Mouse (Mus musculus) intestine, embryonic 16.5 days (tissue): ENCODE data around the gene C8a. TPM values are rescaled to one million over a fixed set of nuclear protein-coding genes. Genes with fewer than 3 reads are reported as not detected.

ENCODE experiments used
- ATAC-seq: fragments of 200-750 bp; cut with Nextera tagmentation; 2 replicates; pipeline ENCODE4 v1.8.0; 2017; ENCODE audit warnings: moderate TSS enrichment, moderate library complexity
- H3K27ac ChIP-seq: fragments of 300-500 bp; sonication (generic); 2 replicates; pipeline ENCODE4 v1.5.1; 2014; ENCODE audit warnings: mild to moderate bottlenecking, low read length
- H3K27me3 ChIP-seq: fragments of 300-500 bp; sonication (generic); replicated peaks from 2 replicates; pipeline ENCODE4 v1.6.1; 2014; ENCODE audit warnings: low read length, control low read depth, mixed read lengths; ENCODE audit not compliant: control insufficient read depth, insufficient read depth
- H3K36me3 ChIP-seq: fragments of 300-500 bp; sonication (generic); 2 replicates; pipeline ENCODE4 v1.6.1; 2014; ENCODE audit warnings: low read length, control low read depth; ENCODE audit not compliant: control insufficient read depth, insufficient read depth
- H3K4me1 ChIP-seq: fragments of 300-500 bp; sonication (generic); 2 replicates; pipeline ENCODE4 v1.6.1; 2014; ENCODE audit warnings: low read length, control low read depth, mixed read lengths; ENCODE audit not compliant: control insufficient read depth, insufficient read depth
- H3K4me2 ChIP-seq: fragments of 300-500 bp; sonication (generic); 2 replicates; pipeline ENCODE4 v1.6.1; 2014; ENCODE audit warnings: low read depth, low read length, control low read depth
- H3K4me3 ChIP-seq: fragments of 300-500 bp; sonication (generic); 2 replicates; pipeline ENCODE4 v1.5.1; 2014; ENCODE audit warnings: mild to moderate bottlenecking, low read length
- H3K9ac ChIP-seq: fragments of 300-500 bp; sonication (generic); 2 replicates; pipeline ENCODE4 v1.6.1; 2014; ENCODE audit warnings: low read depth, low read length
- H3K9me3 ChIP-seq: fragments of 300-500 bp; sonication (generic); 2 replicates; pipeline ENCODE4 v1.6.1; 2016; ENCODE audit warnings: low read length, control low read depth; ENCODE audit not compliant: control insufficient read depth
- WGBS: fragments of 180-500 bp; shearing (Covaris S2); extraction: QIAGEN DNeasy Blood & Tissue Kit; methylation state at CpG from one replicate; pipeline ENCODE4 v1.1.7; 2014; 5-methylcytosine and 5-hydroxymethylcytosine counted together
- polyA plus RNA-seq: library from polyadenylated mRNA; unstranded; fragments of >200 nt; fragmentation: Nextera tagmentation; extraction: Ambion mirVana; gene quantifications from 2 replicates; pipeline ENCODE4 v1.2.1, GENCODE M21; 2015

C8a gene
- polyA plus RNA-seq, 1 experiment from 2014 or later, result 0.31 TPM

DNA sequence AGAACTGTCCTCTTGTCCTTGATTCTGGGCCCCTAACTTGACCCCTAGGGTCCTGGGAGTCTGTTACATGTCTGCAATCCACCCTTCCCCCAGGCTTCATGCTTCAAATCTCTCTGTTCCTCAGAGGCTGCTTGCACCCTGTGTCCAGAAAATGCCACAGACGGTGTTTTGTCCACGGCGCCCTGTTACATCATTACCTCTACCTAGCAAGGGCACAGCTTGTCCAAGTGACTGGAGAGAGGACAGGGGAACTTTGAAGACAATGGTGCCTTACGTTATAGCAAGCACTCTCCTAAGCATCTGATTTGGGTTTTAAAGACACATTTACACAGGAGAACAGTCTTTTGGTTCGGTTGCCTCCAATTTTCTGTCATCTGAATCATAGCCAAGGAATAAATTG, 17.4 kb upstream of the C8a start:
- no peak for ATAC-seq
- no peaks in the 10 kb centered on the region for H3K36me3 ChIP-seq

DNA sequence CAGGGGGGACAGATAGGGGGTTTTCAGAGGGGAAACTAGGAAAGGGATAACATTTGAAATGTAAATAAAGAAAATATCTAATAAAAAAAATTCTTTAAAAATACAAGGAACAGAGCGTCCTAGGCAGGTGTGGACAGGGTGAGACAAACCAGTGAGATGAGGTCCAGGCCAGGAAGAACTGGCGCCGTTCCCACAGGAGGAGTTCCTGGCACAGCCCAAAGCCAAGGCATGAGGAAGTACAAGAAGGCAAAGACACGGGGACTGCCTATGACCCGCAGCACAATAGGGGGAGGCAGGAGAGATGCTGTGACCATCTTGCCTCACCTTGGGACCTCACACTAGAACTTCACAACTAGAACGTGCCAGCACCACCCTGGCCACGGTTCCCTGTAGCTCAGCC, 15.5 kb upstream of the C8a start:
- no peak overlapping the region for H3K4me2 ChIP-seq
- no peaks in the 10 kb centered on the region for H3K4me1 ChIP-seq
- H3K4me3 ChIP-seq, result no peak overlapping the region
- ATAC-seq, result no peak
- no peaks in the 10 kb centered on the region for H3K27me3 ChIP-seq
- H3K36me3 ChIP-seq, result no peaks in the 10 kb centered on the region
- no peak overlapping the region for H3K27ac ChIP-seq
- H3K9me3 ChIP-seq, result no peaks in the 10 kb centered on the region
- H3K9ac ChIP-seq, result no peak overlapping the region
- WGBS, result 79% methylated on average over 7 of the region's 7 CpGs

More for the DNA sequence above, 17.4 kb upstream of the C8a start:
- no peak overlapping the region for H3K9ac ChIP-seq
- H3K4me3 ChIP-seq, result no peak overlapping the region
- no peak overlapping the region for H3K4me2 ChIP-seq
- H3K27ac ChIP-seq, result no peak overlapping the region
- H3K9me3 ChIP-seq, result no peaks in the 10 kb centered on the region
- H3K4me1 ChIP-seq, result no peaks in the 10 kb centered on the region
- H3K27me3 ChIP-seq, result no peaks in the 10 kb centered on the region
- WGBS, result 80% methylated on average over 5 of the region's 5 CpGs

DNA sequence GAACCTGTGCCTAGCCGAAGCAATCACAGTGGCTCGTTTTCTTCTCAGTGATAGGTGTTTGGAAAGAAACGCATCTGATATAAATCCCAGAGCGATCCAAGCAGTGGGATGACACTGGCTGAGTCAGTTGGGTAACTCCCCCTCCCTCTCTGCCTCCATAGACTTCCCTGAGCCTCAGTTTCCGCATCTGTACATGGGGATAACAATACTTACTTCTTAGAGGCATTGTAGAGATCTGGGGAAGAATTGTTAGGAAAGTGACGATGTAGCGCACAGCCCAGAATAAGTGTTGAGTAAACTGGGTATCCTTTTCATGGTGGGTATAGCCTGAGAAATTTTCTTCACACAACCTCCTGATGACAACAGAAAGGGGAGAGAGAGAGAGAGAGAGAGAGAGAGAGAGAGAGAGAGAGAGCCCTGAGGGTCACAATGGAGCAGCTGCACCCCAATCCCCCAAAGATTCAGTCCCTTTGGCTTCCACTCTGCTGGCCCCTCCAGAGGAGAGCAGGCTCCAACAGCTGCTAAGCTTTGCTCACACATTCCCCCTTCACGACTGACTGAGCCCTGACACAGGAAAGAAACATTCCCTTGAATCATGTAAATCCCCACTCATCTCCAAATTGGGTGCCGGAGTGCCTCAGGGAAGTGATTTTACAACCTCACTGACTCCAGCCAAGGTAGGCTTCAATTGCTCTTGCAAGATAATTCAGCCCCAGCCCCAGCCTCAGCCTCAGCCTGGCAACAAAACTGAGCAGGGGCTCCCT, 12.5 kb upstream of the C8a start:
- Histone ChIP-seq H3K4me2 (no peak overlapping the region), H3K27ac (no peak overlapping the region), H3K27me3 (no peaks in the 10 kb centered on the region), H3K9ac (no peak overlapping the region), H3K9me3 (no peaks in the 10 kb centered on the region), H3K4me3 (no peak overlapping the region), H3K4me1 (no peaks in the 10 kb centered on the region), H3K36me3 (no peaks in the 10 kb centered on the region)
- ATAC-seq, result no peak
- 71% methylated on average over 9 of the region's 9 CpGs for WGBS

DNA sequence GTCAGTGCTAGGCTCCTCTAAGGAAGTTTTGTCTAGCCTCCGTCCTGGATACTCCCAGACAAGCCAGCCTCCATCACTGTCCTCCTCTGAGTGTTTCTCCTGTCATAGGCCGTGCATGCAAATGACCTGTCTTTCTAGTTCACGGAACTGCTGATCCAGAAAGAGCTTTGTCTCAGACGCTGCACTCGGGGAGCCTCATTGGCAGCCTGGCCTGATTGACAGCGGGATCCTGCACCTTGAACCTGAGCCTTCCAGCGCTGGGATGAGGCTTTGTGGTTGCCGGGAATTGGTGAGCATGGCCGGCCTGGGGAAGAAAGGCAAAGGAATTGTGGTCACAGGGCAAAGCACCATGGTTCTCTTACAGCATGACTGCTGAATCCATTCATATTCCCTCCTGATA, 11.3 kb upstream of the C8a start:
- 76% methylated on average over 9 of the region's 9 CpGs for whole genome bisulfite sequencing
- Histone ChIP-seq H3K36me3 (no peaks in the 10 kb centered on the region), H3K9ac (no peak overlapping the region), H3K27ac (no peak overlapping the region), H3K4me3 (no peak overlapping the region), H3K27me3 (no peaks in the 10 kb centered on the region), H3K4me1 (no peaks in the 10 kb centered on the region), H3K9me3 (no peaks in the 10 kb centered on the region), H3K4me2 (no peak overlapping the region)
- ATAC-seq, result no peak

DNA sequence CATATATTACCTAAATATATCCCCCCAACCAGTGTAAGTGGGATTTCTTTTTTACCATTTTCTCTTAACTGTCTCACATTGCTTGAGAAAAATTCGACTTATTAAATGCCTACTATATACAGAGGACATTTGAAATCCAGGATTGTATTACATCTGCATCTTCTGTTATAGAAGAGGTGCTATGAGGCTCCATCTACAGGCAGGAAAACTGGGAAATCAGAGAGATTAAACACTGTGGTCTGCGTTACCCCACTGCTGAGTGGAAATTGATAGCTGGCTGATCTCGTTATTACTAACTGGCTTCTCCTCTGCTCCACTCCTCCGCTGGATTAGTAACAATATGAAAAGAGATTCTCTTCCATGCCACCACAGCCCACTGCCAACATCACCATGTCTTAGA, 366 bp downstream of the C8a start:
- no peaks in the 10 kb centered on the region for H3K9me3 ChIP-seq
- no peak overlapping the region for H3K9ac ChIP-seq
- no peak for ATAC-seq
- H3K4me2 ChIP-seq, result no peak overlapping the region
- WGBS, result 77% methylated on average over 4 of the region's 4 CpGs
- H3K36me3 ChIP-seq, result no peaks in the 10 kb centered on the region
- H3K4me3 ChIP-seq, result no peak overlapping the region
- no peak overlapping the region for H3K27ac ChIP-seq
- H3K27me3 ChIP-seq, result no peaks in the 10 kb centered on the region
- no peaks in the 10 kb centered on the region for H3K4me1 ChIP-seq

DNA sequence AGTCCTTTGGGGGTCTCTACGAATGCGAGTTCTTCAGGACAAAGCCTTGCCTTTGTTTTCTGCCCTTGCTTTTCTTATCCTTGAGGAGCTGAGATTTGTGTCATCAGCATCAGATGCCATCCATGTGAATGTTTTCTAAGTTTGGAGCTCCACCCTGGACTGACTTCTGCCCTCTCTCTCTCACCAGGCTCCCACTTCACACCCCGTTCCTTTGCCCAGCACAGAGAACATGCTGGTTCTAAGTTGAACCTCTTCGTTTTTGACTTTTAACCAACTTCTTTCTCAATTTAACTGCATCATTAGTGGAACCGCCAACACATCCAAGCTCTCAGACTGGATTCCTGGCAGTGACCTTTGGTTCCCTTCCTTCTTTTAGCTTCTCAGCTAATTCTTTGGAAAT, 6.0 kb downstream of the C8a start:
- H3K4me1 ChIP-seq, result no peaks in the 10 kb centered on the region
- H3K27me3 ChIP-seq, result no peaks in the 10 kb centered on the region
- no peak for ATAC-seq
- H3K9me3 ChIP-seq, result no peaks in the 10 kb centered on the region
- no peaks in the 10 kb centered on the region for H3K36me3 ChIP-seq
- H3K27ac ChIP-seq, result no peak overlapping the region
- WGBS, result 85% methylated on average over 5 of the region's 5 CpGs
- no peak overlapping the region for H3K4me2 ChIP-seq
- no peak overlapping the region for H3K4me3 ChIP-seq
- H3K9ac ChIP-seq, result no peak overlapping the region

DNA sequence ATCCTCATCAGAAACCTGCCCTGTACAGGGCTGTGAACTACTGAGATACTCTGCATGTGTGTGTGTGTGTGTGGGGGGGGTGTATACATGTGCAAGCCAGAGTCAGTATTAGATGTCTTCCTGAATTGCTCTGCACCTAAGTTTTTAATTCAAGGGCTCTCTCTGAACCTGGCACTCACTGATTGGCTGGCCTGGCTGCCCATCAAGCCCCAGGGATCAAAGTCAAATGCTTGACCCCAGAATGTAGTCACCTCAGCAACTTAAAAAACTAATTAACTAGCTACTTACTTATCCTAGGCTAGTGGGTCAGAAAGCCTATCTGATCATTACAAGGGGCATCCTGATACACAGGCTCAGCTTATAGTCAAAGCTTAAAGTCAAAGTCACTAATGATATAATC, 6.6 kb downstream of the C8a start:
- Histone ChIP-seq H3K27me3 (no peaks in the 10 kb centered on the region), H3K4me2 (no peak overlapping the region), H3K36me3 (no peaks in the 10 kb centered on the region), H3K4me3 (no peak overlapping the region), H3K9me3 (no peaks in the 10 kb centered on the region), H3K27ac (no peak overlapping the region), H3K9ac (no peak overlapping the region), H3K4me1 (no peaks in the 10 kb centered on the region)
- ATAC-seq, result no peak

DNA sequence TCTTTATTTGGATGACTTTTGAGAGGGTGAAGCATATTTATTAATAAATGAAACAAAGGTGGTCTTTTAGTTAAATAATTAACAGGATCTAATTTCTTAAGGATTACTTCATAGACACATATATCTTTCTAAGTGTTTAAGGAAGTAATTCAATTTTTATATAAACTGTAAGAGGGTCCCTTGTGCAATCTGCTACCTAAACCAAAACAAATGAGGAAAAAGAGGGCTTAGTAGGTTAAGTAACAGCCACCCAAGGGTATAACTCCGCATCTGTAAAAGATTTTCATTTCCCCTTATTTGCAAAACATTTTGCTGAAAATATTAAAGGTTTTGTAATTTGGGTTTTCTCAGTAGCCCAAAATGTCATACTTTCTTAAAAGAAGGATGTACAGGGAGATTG, 11.8 kb downstream of the C8a start:
- H3K27ac ChIP-seq, result no peak overlapping the region
- no peak overlapping the region for H3K4me3 ChIP-seq
- no peaks in the 10 kb centered on the region for H3K4me1 ChIP-seq
- WGBS, result 80% methylated on average over 1 of the region's 1 CpGs
- no peaks in the 10 kb centered on the region for H3K27me3 ChIP-seq
- H3K36me3 ChIP-seq, result no peaks in the 10 kb centered on the region
- H3K9ac ChIP-seq, result no peak overlapping the region
- no peaks in the 10 kb centered on the region for H3K9me3 ChIP-seq
- ATAC-seq, result no peak
- no peak overlapping the region for H3K4me2 ChIP-seq

DNA sequence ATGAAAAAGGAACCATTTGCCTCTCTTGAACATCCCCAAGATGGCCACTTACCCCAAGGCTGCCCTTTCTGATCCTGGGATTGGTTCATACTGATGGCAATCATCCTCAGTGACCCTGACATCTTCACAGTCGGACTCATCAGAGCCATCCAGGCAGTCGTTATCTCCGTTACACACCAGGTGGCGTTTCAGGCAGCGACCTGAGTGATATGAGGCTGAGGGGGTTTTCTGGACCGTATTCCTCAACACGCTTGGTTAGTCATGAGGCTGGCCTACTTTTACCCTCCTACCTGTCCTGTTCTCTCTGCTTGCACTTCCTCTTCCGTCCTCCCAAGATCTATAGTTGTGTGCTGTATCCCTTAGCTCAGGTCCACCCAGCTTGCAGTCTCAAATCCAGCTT, 15.0 kb downstream of the C8a start:
- Histone ChIP-seq H3K9ac (no peak overlapping the region), H3K9me3 (no peaks in the 10 kb centered on the region), H3K4me1 (no peaks in the 10 kb centered on the region), H3K36me3 (no peaks in the 10 kb centered on the region), H3K4me3 (no peak overlapping the region), H3K27ac (no peak overlapping the region), H3K4me2 (no peak overlapping the region), H3K27me3 (no peaks in the 10 kb centered on the region)
- 79% methylated on average over 8 of the region's 8 CpGs for WGBS
- no peak for ATAC-seq

DNA sequence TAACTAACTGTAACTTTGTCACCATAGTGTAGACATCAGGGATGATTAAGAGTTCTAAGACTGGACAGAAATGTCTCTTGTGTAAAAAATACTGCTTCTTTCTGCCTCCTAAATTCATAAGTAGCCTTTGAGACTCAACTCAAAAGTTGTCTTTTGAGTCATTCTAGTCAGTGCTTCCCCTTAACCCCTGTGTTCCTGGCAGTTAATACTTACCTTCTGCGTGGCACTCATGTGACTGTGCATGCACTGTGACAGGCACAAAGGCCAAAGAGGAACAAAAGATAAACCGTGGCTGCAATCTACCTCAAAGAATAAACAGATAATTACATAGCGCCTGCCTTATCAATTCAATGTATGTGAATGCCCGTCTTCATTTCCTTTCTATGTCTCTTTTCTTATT, 18.4 kb downstream of the C8a start:
- Histone ChIP-seq H3K4me1 (no peaks in the 10 kb centered on the region), H3K27ac (no peak overlapping the region), H3K4me3 (no peak overlapping the region), H3K4me2 (no peak overlapping the region), H3K27me3 (no peaks in the 10 kb centered on the region), H3K36me3 (no peaks in the 10 kb centered on the region), H3K9ac (no peak overlapping the region), H3K9me3 (no peaks in the 10 kb centered on the region)
- 0 out of 2 replicates have a peak, but pooled peaks have one; percentile 71 for ATAC-seq
- 56% methylated on average over 4 of the region's 4 CpGs for WGBS
